Mouse (Mus musculus) embryonic fibroblast, embryonic 13.5 days (primary cell): ENCODE data around the gene Zfp874a. TPM values are rescaled to one million over a fixed set of nuclear protein-coding genes. Genes with fewer than 3 reads are reported as not detected.
"Not testable (repeated sequence)": the region's sequence is repeated elsewhere in the genome, so short reads cannot be mapped to it uniquely, and the experiment has no call there.

Source experiments
- H3K27ac ChIP-seq: 2 replicates; pipeline ENCODE4 v1.5.1; 2012; ENCODE audit warnings: low read length, control low read depth, inconsistent platforms; ENCODE audit not compliant: insufficient read depth
- H3K4me1 ChIP-seq: 2 replicates; pipeline ENCODE4 v1.6.1; 2011; ENCODE audit warnings: low read length; ENCODE audit not compliant: control insufficient read depth, insufficient read depth
- H3K4me3 ChIP-seq: 2 replicates; pipeline ENCODE4 v1.5.1; 2011; ENCODE audit warnings: mild to moderate bottlenecking, control low read depth, low read length; ENCODE audit not compliant: insufficient read depth
- POLR2A ChIP-seq: IDR thresholded peaks from 2 replicates; pipeline ENCODE4 v1.6.1; 2011; ENCODE audit warnings: low read depth, mild to moderate bottlenecking, control low read depth, low read length, moderate library complexity
- polyA plus RNA-seq: library from polyadenylated mRNA; stranded (reverse); fragments of >200 nt; gene quantifications from 2 replicates; pipeline ENCODE4 v1.2.4, GENCODE M21; 2011; ENCODE audit warnings: low read depth; ENCODE audit not compliant: missing spikeins, insufficient read length

Gene Zfp874a
- polyA plus RNA-seq, 1 experiment = 12.8 TPM

- TF ChIP-seq POLR2A = peak; percentile 48; the same call in 1 of the 2 replicates
- H3K4me1 ChIP-seq, H3K27ac ChIP-seq: not testable (repeated sequence)
- H3K4me3 ChIP-seq = peak within 1 kb of the TSS; percentile 89
Measured at GRCm38 (mm10) chr13:67399183-67399903, 52.1 kb downstream of the Zfp874a start, which contains the start of gene Zfp429. TSS of gene Zfp429 (minus strand) at chr13:67399819.

GRCm38 (mm10) chr13:67376255-67376654, 75.2 kb downstream of the Zfp874a start:
- H3K27ac ChIP-seq, H3K4me3 ChIP-seq, H3K4me1 ChIP-seq: not testable (repeated sequence)

GRCm38 (mm10) chr13:67375050-67375911, 76.1 kb downstream of the Zfp874a start, which contains the start of the genes Gm28041 and Zfp456:
TSS of gene Gm28041 (minus strand) at chr13:67375733.
TSS of gene Zfp456 (minus strand) at chr13:67375810.
- peak; percentile 42; the same call in 1 of the 2 replicates for TF ChIP-seq POLR2A
- peak within 1 kb of the TSS; percentile 78 for H3K4me3 ChIP-seq
- H3K27ac ChIP-seq, H3K4me1 ChIP-seq: not testable (repeated sequence)

Other genes starting within 250 kb of the Zfp874a start
- 3.3 and 4.6 TPM in 2 replicates for gene Zfp458, start 173.2 kb downstream of the Zfp874a start, polyA plus RNA-seq
- 0.57 and 1.6 TPM in 2 replicates for gene Zfp457, start 145.1 kb downstream of the Zfp874a start, polyA plus RNA-seq
- 6.4 and 8.6 TPM in 2 replicates for gene Zfp595, start 119.1 kb downstream of the Zfp874a start, polyA plus RNA-seq
- gene Gm28044, start 91.1 kb downstream of the Zfp874a start, polyA plus RNA-seq = not detected in 2 replicates
- gene Zfp953, start 91.0 kb downstream of the Zfp874a start, polyA plus RNA-seq = 1.8 and 2.7 TPM in 2 replicates
- 2.3 and 2.4 TPM in 2 replicates for gene Gm28041, start 75.9 kb downstream of the Zfp874a start, polyA plus RNA-seq
- gene Zfp456, start 75.8 kb downstream of the Zfp874a start, polyA plus RNA-seq = 1.1 and 3.9 TPM in 2 replicates
- gene Zfp429, start 51.8 kb downstream of the Zfp874a start, polyA plus RNA-seq = 6.0 and 11.7 TPM in 2 replicates
- 0.30 TPM in 1 of 2 replicates, not detected in the other for gene Zfp459, start 30.2 kb downstream of the Zfp874a start, polyA plus RNA-seq
- 7.3 and 8.1 TPM in 2 replicates for gene Zfp874b, start 32.6 kb upstream of the Zfp874a start, polyA plus RNA-seq
- gene Zfp58, start 48.9 kb upstream of the Zfp874a start, polyA plus RNA-seq = 6.7 and 7.6 TPM in 2 replicates
- 1.5 TPM in 1 of 2 replicates, not detected in the other for gene Gm26965, start 74.5 kb upstream of the Zfp874a start, polyA plus RNA-seq
- gene Zfp87, start 74.6 kb upstream of the Zfp874a start, polyA plus RNA-seq = 13.1 and 15.2 TPM in 2 replicates
- 5.6 and 7.6 TPM in 2 replicates for gene Zfp748, start 102.2 kb upstream of the Zfp874a start, polyA plus RNA-seq
- 6.1 and 7.0 TPM in 2 replicates for gene Zfp729b, start 158.1 kb upstream of the Zfp874a start, polyA plus RNA-seq
- gene Gm49345, start 186.1 kb upstream of the Zfp874a start, polyA plus RNA-seq = 5.6 and 6.6 TPM in 2 replicates
- 7.0 and 10.7 TPM in 2 replicates for gene Zfp729a, start 186.2 kb upstream of the Zfp874a start, polyA plus RNA-seq
- 15.3 and 15.9 TPM in 2 replicates for gene Zfp738, start 235.4 kb upstream of the Zfp874a start, polyA plus RNA-seq